Mouse (Mus musculus): ENCODE data around the gene Hs3st5.

DNA sequence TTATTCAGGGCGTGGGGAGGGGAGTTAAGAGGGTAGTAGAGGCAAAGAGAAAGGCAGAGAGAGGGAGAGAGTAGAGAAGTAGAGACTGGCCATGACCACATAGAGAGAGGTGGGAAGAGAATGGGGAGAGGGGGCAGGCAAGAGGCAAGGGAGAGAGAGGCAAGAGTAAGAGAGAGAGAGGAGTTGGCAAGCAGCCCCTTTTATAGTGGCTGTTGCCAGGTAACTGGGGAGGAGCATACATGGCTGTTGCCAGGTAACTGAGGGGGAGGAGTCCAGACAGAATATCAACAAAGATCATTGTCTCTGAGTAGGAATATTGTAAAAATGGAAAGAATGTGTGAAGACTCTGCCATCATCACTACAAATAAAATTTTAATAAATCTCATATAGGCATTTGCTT lies 243.4 kb downstream of the Hs3st5 start:
- TF ChIP-seq CTCF (conservative IDR thresholded peaks at IDR 0.05; ENCODE audit: low read length) (no peak), NANOG (IDR thresholded peaks at IDR 0.05; ENCODE audit: borderline replicate concordance, low read length) (no peak), POU5F1 (IDR thresholded peaks at IDR 0.05; ENCODE audit: borderline replicate concordance, low read length) (no peak)
